Mouse (Mus musculus) gastrocnemius, postnatal 36 days (tissue): Measurements from ENCODE around the gene Popdc3. TPM values are rescaled to one million over a fixed set of nuclear protein-coding genes. Genes with fewer than 3 reads are reported as not detected.
"Not testable (repeated sequence)": the region's sequence is repeated elsewhere in the genome, so short reads cannot be mapped to it uniquely, and the experiment has no call there.

Source experiments
- DNase-seq, 2 experiments: peaks; one replicate each; pipeline ENCODE4 v3.0.0; 2022
- intact Hi-C: fragments of 180-260 bp; cut with DNase I; formaldehyde crosslinking; loops from one replicate; pipeline ENCODE4 v1.15.1; 2025
- total RNA-seq, 2 experiments: library from RNA; stranded (reverse); gene quantifications; 2 replicates each; pipeline ENCODE4 v1.2.3; 2021

Popdc3 gene
- total RNA-seq, 2 experiments from 2014 or later: 39.0 to 40.1 TPM

DNA sequence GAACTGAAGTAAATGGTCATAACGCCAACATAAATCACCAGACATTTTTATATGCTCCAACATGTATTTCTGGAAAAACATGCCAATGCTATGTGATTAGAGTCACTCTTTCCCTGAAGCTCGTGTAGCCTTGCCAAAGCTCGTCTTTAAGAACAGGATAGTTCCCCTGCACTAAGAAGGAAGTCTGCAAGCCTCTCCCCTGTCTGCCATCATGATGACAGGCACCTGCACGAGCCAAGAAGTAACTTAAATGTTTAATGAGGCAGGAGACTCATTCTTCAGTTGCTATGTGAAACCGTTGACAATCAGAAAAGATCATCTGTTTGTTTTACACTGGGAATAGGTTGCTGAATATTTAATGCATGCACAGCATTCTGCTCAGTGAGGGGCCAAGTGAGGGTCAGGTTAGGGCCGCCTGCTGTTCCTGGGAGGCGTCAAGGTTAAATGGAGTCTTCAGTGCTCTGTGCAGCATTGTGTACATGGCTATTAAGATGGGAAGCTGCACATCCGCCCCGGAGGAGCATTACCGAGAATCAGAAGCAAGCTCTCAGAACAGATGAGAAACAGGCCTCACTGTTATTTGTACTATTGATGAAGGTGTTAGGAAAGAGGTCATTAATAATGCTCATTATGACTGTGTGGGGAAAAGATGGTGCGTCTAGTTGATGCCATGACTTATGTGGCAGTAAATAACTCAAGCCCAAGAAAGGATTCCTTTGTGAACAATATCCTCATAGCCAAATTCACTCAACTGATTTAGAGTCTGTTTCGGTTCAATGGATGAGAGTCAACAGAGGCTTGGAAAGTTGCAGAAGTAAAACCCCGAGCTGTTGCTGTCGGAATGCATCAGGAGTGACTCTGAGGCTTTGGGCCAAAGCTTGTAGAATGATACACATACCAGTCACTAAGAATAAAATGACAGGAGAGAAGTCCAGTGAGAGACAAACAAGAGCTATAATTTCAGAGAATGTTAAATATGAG, 15.7 kb downstream of the Popdc3 start:
- intact Hi-C loops: no loop called here
- DNase-seq: no peak

GRCm38 (mm10) chr10:45194531-45194930, 16.6 kb downstream of the Popdc3 start:
- no peak for DNase-seq
- intact Hi-C loops: no loop called here

DNA sequence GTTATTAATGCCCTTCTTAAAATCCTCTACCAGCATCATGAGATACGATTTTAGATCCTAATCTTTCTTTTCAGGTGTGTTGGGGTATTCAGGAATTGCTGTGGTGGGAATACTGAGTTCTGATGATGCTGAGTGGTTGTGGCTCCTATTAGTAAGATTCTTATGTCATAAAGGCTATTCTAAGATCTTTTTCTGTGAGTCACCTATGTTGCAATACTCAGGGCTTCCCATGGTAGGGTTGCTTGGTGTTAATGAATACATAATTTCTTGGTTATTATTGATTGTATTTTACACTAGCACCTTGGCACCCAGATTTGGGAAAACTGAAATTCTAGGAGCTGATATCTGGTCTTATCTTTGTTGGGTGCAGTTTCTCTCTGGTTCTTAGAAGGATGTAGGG, 26.7 kb downstream of the Popdc3 start:
- no peak for DNase-seq
- intact Hi-C loops: no loop called here

- DNase-seq: no peak
Measured at GRCm38 (mm10) chr10:45210201-45210600, 32.3 kb downstream of the Popdc3 start.

GRCm38 (mm10) chr10:45216676-45217075, 38.8 kb downstream of the Popdc3 start:
- intact Hi-C loops: no loop called here
- no peak for DNase-seq

More at GRCm38 (mm10) chr10:45210201-45210600, 32.3 kb downstream of the Popdc3 start:
- intact Hi-C loops: no loop called here

DNA sequence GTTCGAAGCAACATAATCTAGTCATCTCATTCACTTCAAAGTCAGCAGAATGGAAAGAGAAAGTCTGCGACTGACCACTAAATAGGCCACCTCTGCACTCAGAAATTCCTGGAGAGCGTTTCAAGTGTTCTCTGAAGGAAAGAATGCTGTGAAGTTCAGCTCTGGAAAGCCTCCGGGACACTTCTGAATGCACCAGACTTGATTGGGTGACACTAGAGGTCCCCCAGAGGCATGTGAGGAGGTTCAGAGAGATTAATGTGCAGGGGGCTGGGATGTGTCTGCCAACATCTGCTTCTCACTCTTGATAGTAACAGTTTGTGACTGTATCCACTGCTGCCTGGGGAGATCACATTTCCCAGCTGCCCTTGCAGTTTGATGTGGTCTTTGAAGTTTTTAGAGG, 52.1 kb downstream of the Popdc3 start:
- intact Hi-C loops: loop anchor here (5.0 to 10.0 kb wide), 2 partner anchors 32 to 105 kb away; partner anchors contain the start of gene Bves

DNA sequence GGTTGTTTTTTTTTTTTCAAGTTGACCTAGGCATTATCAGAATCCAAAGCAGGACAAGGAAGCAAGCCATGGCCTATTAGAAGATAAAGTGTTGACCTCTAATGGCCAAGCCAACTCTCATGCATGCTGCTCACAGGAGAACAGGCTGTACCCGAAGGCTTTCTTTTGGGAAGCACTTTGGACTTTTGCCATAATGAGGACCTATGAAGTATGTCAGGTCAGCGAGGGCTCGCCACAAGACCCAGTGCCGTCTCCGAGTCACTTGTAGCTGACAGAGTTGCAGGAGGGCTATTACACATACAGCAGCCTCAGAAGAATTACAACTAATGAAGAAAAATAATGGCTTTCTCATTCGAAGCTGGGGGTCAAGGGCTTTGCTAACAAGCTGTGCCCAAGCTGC, 55.5 kb downstream of the Popdc3 start:
- DNase-seq: no peak
- intact Hi-C loops: no loop called here

More for the DNA sequence above, 52.1 kb downstream of the Popdc3 start:
- no peak for DNase-seq

GRCm38 (mm10) chr10:45236304-45236703, 58.4 kb downstream of the Popdc3 start:
- intact Hi-C loops: no loop called here

DNA sequence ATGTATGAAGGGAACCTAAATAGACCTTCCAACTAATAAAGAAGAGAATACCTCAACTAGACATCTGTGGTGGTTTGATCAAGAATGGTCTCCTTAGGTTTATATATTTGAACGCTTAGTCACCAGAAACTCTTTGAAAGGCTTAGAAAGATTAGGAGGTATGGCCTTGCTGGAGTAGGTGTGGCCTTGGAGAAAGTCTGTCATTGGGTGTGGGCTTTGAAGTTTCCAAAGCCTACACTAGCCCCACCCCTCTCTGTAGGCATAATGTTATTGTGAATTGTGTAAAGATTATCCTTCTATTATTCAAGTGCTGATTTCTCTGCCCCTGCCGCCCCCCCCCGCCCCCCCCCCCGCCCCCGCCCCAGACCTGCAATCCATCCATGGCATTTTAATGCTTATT, 59.6 kb downstream of the Popdc3 start:
- no peak for DNase-seq

More at GRCm38 (mm10) chr10:45236304-45236703, 58.4 kb downstream of the Popdc3 start:
- DNase-seq: no peak

GRCm38 (mm10) chr10:45260477-45260876, 82.6 kb downstream of the Popdc3 start:
- DNase-seq: no peak
- intact Hi-C loops: loop anchor here (5.0 kb wide), 1 partner anchor 33 kb away; no protein-coding TSS in a partner anchor

More for the DNA sequence above, 59.6 kb downstream of the Popdc3 start:
- intact Hi-C loops: no loop called here

- intact Hi-C loops: loop anchor here (5.0 kb wide), 1 partner anchor 35 kb away; no protein-coding TSS in a partner anchor
- no peak for DNase-seq
Measured at GRCm38 (mm10) chr10:45262126-45262525, 84.2 kb downstream of the Popdc3 start.

DNA sequence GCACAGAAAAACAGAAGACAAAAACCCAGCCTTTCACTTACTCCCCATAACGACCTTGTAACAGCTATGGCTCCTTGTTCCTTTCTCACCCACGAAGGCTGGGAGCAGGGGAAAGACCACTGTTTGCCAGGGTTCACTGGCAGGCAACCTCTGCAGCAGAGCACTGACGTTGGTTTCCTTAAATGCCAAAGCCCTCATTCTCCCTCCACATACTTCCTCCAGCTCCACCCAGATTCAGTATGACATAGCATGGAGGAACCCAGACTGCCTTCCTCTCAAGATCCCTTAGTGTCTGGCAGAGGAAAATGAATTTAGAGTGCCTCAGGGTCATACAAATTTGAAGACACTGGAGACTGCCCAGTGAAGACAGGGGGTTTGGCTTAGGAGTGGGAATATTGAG, 98.6 kb downstream of the Popdc3 start:
- no peak for DNase-seq
- intact Hi-C loops: no loop called here

DNA sequence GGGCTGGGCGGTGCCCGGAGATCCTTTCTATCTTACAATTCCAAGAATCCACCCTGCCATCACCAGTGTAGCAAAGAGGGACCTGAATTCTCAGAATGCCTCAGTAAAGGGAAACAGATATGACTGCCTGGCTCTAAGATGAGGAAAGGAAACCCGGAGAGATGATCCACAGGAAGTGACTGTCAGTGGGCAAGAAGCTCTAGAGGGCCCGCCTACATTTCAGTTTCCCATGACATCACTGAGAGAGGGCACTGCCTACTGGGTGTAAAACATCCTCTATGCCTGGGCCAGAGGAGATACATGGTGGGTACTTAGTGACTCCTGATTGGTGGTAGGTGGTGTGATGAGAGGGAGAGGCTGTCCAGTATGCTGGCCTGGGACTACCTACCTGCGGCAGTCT, 99.1 kb downstream of the Popdc3 start:
- intact Hi-C loops: no loop called here
- no peak for DNase-seq

DNA sequence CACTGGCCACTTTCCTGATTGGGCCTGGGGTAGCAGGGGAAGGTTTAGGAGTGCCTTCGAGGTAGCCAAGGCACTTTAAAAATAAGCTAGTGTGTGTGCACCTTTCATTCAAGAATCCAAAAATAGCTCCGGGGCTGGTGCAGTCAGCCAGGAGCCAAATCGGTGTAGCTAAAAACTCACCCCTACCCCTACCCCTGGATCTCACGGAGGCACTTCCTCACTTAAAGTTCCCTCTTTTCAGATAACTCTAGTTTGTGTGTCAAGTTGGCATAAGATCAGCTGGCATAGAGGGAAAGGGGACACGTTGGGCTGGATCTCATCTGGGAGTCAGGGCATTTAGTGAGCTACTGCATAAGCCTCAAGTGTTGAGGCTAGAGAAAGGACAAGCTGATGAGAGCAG, 107.8 kb downstream of the Popdc3 start:
- no peak for DNase-seq
- intact Hi-C loops: loop anchor here (5.0 kb wide), 1 partner anchor 52 kb away; the partner anchor contains the start of gene Bves

- no peak for DNase-seq
- intact Hi-C loops: loop anchor here (5.0 kb wide), 1 partner anchor 49 kb away; the partner anchor contains the start of gene Bves
Measured at GRCm38 (mm10) chr10:45288351-45288750, 110.5 kb downstream of the Popdc3 start.

DNA sequence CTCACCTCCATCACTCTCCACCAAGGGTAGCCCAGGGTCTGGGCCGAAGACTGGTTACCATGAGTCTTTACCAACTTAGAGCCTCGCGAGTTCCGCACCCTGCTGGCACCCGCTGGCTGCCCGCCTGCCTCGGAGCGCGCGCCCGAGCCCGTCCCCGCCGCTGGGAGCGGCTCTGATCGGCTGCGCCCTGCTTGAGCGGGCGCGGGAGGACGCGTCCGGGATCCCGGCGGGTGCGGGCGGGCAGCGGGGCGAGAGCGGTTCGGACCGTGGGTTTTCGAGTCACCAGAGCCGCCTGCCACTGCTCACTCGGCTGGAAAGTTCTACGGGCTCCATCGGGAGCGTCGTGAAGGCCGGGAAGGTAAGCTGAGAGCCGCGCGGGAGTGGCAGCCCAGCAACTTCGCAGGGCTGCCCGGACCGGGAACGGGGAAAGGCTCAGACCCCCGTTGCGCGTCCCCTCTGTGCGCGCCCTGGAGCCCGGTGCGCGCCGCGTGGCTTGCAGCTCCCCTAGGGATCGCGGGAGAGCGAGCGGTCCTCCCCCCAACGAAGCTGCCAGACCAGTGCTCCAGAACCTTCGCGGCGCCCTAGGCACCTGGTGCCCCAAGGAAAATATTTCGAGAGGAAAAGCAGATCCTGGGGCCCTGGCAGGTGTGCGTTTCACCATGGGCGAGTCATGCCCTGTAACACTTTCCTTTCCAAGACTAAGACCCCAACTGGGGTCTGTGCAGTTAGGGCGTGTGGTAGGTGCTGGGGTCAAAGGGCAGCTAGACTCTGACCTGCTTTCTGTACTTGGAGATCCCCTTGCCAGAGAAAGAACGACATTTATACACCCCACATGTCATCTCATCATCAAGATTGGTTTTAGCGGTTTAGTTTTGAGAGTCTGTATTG, 111.6 kb downstream of the Popdc3 start:
- peak; percentile 25 to 44 for DNase-seq
- intact Hi-C loops: loop anchor here (5.0 kb wide), 1 partner anchor 48 kb away; the partner anchor contains the start of gene Bves

DNA sequence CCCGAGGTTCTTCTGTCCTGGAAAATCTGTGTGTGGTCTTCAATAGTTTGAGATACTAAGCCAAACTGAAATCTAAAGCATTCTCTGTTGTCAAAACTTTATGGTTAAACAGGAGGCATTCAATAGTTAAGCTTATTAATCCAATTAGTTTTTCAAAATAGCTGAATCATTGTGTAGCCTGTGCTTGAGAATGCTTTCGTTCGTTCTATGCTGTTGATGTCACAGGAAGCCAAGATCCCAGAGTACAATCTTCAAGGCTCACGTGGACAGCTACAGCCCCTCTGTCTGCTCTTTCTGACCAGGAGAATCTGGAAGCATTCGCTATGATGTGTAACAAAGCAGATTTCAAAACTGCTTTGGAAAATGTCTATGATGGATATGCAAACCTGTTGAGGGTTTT, 112.7 kb downstream of the Popdc3 start:
- no peak for DNase-seq
- intact Hi-C loops: no loop called here

DNA sequence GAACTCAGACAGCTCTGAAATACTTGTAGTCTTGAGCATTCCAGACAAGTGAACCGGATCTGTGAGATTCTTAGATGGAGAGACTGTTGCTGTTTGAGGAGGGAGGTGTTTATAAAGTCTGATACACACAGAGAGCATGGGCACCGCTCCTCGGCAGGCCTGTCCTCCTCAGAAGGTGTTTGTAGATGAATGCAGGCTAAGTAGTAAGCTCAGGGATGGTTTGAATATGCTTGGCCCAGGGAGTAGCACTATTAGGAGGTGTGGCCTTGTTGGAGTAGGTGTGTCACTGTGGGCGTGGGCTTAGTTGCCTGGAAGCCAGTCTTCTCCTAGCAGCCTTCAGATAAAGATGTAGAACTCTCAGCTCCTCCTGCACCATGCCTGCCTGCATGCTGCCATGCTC, 114.3 kb downstream of the Popdc3 start:
- intact Hi-C loops, DNase-seq: not testable (repeated sequence)

DNA sequence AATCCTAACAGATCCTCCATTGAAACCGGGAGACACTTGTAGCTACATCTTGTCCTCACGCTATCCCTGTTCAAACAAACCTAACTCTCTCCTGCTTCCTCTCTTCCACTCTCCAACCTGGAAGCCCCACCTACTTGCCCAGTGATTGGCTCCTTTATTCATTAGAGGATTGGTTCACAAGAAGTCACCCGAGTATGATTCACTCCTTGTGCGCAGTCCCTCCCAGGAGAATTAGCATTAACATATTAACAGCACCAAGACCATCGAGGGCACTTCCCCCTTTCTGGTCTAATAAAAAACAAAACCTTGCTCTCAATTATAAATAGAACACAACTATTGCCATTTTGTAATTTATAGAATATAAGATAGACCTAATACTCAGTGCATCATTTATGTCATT, 117.2 kb downstream of the Popdc3 start:
- DNase-seq: no peak
- intact Hi-C loops: no loop called here

DNA sequence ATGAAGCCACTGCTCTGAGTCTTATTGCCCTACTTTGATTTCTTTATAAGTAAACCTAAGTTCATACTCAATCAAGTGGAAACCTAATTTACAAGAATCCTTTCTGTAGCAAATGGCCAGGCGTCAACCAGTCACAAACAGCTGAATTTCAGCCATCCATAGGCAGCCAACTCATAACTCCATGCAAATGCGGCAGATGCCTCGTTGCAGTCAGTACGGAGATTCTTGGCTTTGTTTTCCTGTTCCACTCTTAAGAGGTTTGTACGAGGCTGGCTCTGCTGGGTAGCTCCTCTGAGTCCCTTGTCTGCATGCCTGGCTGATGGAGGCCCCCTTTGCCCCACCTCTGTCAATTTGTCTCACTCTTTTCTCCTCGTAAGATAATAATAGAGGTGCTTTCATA, 120.6 kb downstream of the Popdc3 start:
- intact Hi-C loops: no loop called here
- no peak for DNase-seq

- intact Hi-C loops: no loop called here
- DNase-seq: no peak
Measured at GRCm38 (mm10) chr10:45299509-45299908, 121.6 kb downstream of the Popdc3 start.
